Mouse (Mus musculus): ENCODE results near the gene Plac1.
A peak's percentile ranks its signal among the peaks of the same experiment; 100 is the strongest.

- no peak for TF ChIP-seq E2F4 (IDR thresholded peaks at IDR 0.05; ENCODE audit: insufficient read depth)
- TF ChIP-seq POLR2A (IDR thresholded peaks at IDR 0.05; ENCODE audit: insufficient read length, low read depth): peak; percentile 29
- TF ChIP-seq TCF12 (IDR thresholded peaks at IDR 0.05; ENCODE audit: insufficient read depth, poor library complexity, severe bottlenecking): no peak
- TF ChIP-seq USF1 (IDR thresholded peaks at IDR 0.05; ENCODE audit: low read depth): no peak
- no peak for TF ChIP-seq SRF (IDR thresholded peaks at IDR 0.05; ENCODE audit: control insufficient read depth, insufficient read length, low read depth)
Observed at GRCm38 (mm10) chrX:53268856-53269255, 28.9 kb upstream of the Plac1 start.

Data from myocyte (in vitro differentiated cells).